Mouse (Mus musculus) bone marrow, adult 2 months (tissue): ENCODE data around the gene Kif2c. TPM values are rescaled to one million over a fixed set of nuclear protein-coding genes. Genes with fewer than 3 reads are reported as not detected.
"Not testable (repeated sequence)": the region's sequence is repeated elsewhere in the genome, so short reads cannot be mapped to it uniquely, and the experiment has no call there.

ENCODE experiments used
- H3K27ac ChIP-seq: fragments of 200-500 bp; 2 replicates; pipeline ENCODE4 v1.5.1; 2012; ENCODE audit warnings: low read depth, mild to moderate bottlenecking, control low read depth, inconsistent platforms, low read length; ENCODE audit not compliant: control insufficient read depth, poor library complexity, insufficient read depth
- H3K4me1 ChIP-seq: fragments of 200-500 bp; 2 replicates; pipeline ENCODE4 v1.6.1; 2011; ENCODE audit warnings: low read length; ENCODE audit not compliant: control insufficient read depth, insufficient read depth
- H3K4me3 ChIP-seq: fragments of 200-500 bp; replicated peaks from 2 replicates; pipeline ENCODE3; 2011; ENCODE audit warnings: mild to moderate bottlenecking, low read depth, low read length, control low read depth; ENCODE audit not compliant: control insufficient read depth
- CTCF ChIP-seq: fragments of 200-500 bp; IDR thresholded peaks from 2 replicates; pipeline ENCODE4 v1.5.1; 2011; ENCODE audit warnings: low read length, control low read depth; ENCODE audit not compliant: control insufficient read depth, insufficient read depth
- POLR2A ChIP-seq: fragments of 200-500 bp; IDR thresholded peaks from 2 replicates; pipeline ENCODE4 v1.6.1; 2011; ENCODE audit warnings: low read depth, mild to moderate bottlenecking, control low read depth, low read length, borderline replicate concordance; ENCODE audit not compliant: control insufficient read depth
- WGBS: fragments of 180-500 bp; shearing (Covaris S2); methylation state at CpG from one replicate; pipeline ENCODE4 v1.1.7; 2018; 5-methylcytosine and 5-hydroxymethylcytosine counted together
- polyA plus RNA-seq: library from polyadenylated mRNA; stranded (reverse); fragments of >200 nt; gene quantifications from 2 replicates; pipeline ENCODE4 v1.2.4, GENCODE M21; 2011; ENCODE audit warnings: low replicate concordance; ENCODE audit not compliant: missing spikeins, insufficient read depth, insufficient read length

Gene Kif2c
- polyA plus RNA-seq, 1 experiment, result 33.6 TPM

GRCm38 (mm10) chr4:117202046-117202991, 19.9 kb upstream of the Kif2c start:
- no peak for TF ChIP-seq POLR2A
- 0 out of 2 replicates have a peak, but pooled peaks have one; percentile 1 for TF ChIP-seq CTCF
- peak overlapping the region; percentile 45 for H3K4me3 ChIP-seq

GRCm38 (mm10) chr4:117191804-117192203, 9.4 kb upstream of the Kif2c start:
- H3K4me1 ChIP-seq, result peaks cover 1% of the 10 kb centered on the region; the same call in 1 of the 2 replicates
- no peak overlapping the region for H3K4me3 ChIP-seq
- no peak overlapping the region for H3K27ac ChIP-seq
- 91% methylated on average over 14 of the region's 14 CpGs for WGBS
- TF ChIP-seq POLR2A, result no peak
- no peak for TF ChIP-seq CTCF

More at GRCm38 (mm10) chr4:117202046-117202991, 19.9 kb upstream of the Kif2c start:
- Histone ChIP-seq H3K4me1 (no peaks in the 10 kb centered on the region), H3K27ac (no peak overlapping the region)
- WGBS, result 2% methylated on average over 25 of the region's 25 CpGs

- Histone ChIP-seq H3K4me1 (peaks cover 1% of the 10 kb centered on the region; the same call in 1 of the 2 replicates), H3K4me3 (no peak overlapping the region), H3K27ac (no peak overlapping the region)
- 84% methylated on average over 7 of the region's 7 CpGs for WGBS
- TF ChIP-seq CTCF (no peak), POLR2A (no peak)
Measured at GRCm38 (mm10) chr4:117190660-117191059, 8.2 kb upstream of the Kif2c start.

- Histone ChIP-seq H3K27ac (peak overlapping the region; percentile 18; the same call in 1 of the 2 replicates), H3K4me1 (peaks cover 1% of the 10 kb centered on the region; the same call in 1 of the 2 replicates), H3K4me3 (no peak overlapping the region)
- WGBS, result under 1% methylated on average over 9 of the region's 9 CpGs
- TF ChIP-seq CTCF (no peak), POLR2A (peak; percentile 45; the same call in 1 of the 2 replicates)
Measured at GRCm38 (mm10) chr4:117189856-117190543, 7.6 kb upstream of the Kif2c start.

- peak overlapping the region; percentile 73 for H3K4me3 ChIP-seq
- peaks cover 1% of the 10 kb centered on the region; the same call in 1 of the 2 replicates for H3K4me1 ChIP-seq
- peak; percentile 68 for TF ChIP-seq CTCF
- TF ChIP-seq POLR2A, result no peak
- peak overlapping the region; percentile 68 for H3K27ac ChIP-seq
- WGBS, result under 1% methylated on average over 16 of the region's 16 CpGs
Measured at GRCm38 (mm10) chr4:117189382-117189855, 7.0 kb upstream of the Kif2c start.

GRCm38 (mm10) chr4:117188969-117189368, 6.5 kb upstream of the Kif2c start:
- H3K27ac ChIP-seq, result peak overlapping the region; percentile 68; the same call in 1 of the 2 replicates
- peaks cover 1% of the 10 kb centered on the region; the same call in 1 of the 2 replicates for H3K4me1 ChIP-seq
- 45% methylated on average over 3 of the region's 3 CpGs for WGBS
- peak overlapping the region; percentile 73 for H3K4me3 ChIP-seq
- TF ChIP-seq CTCF, result no peak
- no peak for TF ChIP-seq POLR2A

GRCm38 (mm10) chr4:117182759-117183096, 289 bp upstream of the Kif2c start:
- peak overlapping the region; percentile 42 for H3K27ac ChIP-seq
- 7% methylated on average over 9 of the region's 9 CpGs for WGBS
- not testable (repeated sequence) for H3K4me1 ChIP-seq
- peak overlapping the region; percentile 88 for H3K4me3 ChIP-seq

- TF ChIP-seq CTCF (no peak), POLR2A (no peak)
- H3K4me3 ChIP-seq, result no peak overlapping the region
- no peak overlapping the region for H3K27ac ChIP-seq
- WGBS, result 92% methylated on average over 5 of the region's 5 CpGs
- H3K4me1 ChIP-seq, result no peaks in the 10 kb centered on the region
Measured at GRCm38 (mm10) chr4:117169936-117170335, 12.5 kb downstream of the Kif2c start.
